Mouse (Mus musculus) cortical plate, adult 2 months (tissue): Measurements from ENCODE around the gene Gm45062.

ENCODE experiments used
- CTCF ChIP-seq: fragments of 200-500 bp; IDR thresholded peaks from 2 replicates; pipeline ENCODE4 v1.5.1; 2011; ENCODE audit warnings: mild to moderate bottlenecking, control low read depth, low read length; ENCODE audit not compliant: insufficient read depth; ENCODE audit errors: extremely low read depth
- POLR2A ChIP-seq: fragments of 200-500 bp; IDR thresholded peaks from 2 replicates; pipeline ENCODE4 v1.6.1; 2011; ENCODE audit warnings: mild to moderate bottlenecking, low read length, control low read depth; ENCODE audit not compliant: insufficient read depth; ENCODE audit errors: extremely low read depth

DNA sequence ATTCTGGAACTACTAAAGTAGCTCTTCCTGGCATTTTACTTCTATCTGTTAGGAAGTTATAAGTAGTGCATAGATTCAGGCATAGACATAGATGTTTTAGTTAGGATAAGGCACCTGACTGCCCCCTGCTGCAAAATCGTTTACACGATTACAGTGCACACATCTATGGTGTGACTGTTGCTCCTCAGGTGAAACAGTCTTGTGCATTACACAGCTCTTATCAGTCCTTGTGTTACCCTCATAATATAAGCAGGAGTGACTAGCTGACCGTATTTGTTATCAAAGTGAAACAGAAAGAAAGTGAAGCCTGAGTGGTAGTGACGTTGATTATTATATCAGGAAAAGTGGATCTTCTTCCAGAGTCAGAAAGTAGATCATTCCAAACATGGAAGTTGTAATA, 84.0 kb downstream of the Gm45062 start:
- no peak for TF ChIP-seq CTCF
- no peak for TF ChIP-seq POLR2A
